In the genomic region with DNA sequence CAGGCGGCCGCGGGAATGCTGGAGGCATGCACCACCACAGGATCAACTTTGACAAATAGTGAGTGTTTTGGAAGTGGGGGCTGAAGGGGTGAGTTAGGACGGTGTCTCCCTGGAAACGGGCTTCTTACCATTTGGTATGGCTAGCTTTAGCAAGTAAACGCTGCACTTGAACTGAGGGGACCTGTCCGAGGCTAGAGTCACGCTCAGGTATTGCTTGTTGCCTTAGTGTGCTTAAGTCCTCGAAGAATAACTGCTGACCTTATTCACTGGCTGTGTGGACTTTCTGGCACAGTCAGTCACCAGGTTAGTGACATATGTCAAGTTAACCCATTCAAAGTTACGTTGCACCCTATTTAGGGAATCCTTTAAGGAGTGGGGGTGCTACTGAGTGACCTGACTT, we compare ENCODE assay signal across 7 mouse cellular contexts. TPM values are rescaled to one million over a fixed set of nuclear protein-coding genes. Genes with fewer than 3 reads are reported as not detected.
DNase-seq lines count a peak whose midpoint lies in the region; ATAC-seq and TF ChIP-seq lines count a peak whose summit lies in the region.

No protein-coding gene starts in this region.

- peaks cover 32% of the 10 kb centered on the region for H3K4me1 ChIP-seq in lung, embryonic 15.5 days
- no peaks in the 10 kb centered on the region; the same call in 1 of the 2 replicates for H3K4me1 ChIP-seq in embryonic facial prominence, embryonic 11.5 days (ENCODE audit: control insufficient read depth, insufficient read depth, low read length)
- no peaks in the 10 kb centered on the region; the same call in 1 of the 2 replicates for H3K4me1 ChIP-seq in intestine, postnatal 0 days (replicated peaks; ENCODE audit: control insufficient read depth, insufficient read depth, low read length)
- H3K4me1 ChIP-seq in small intestine, adult 2 months (ENCODE audit: control insufficient read depth, insufficient read depth, insufficient read length, low read length): peaks cover 7% of the 10 kb centered on the region; the same call in 1 of the 2 replicates

- no peak for DNase-seq in lung, postnatal 10 days
- no peak for DNase-seq in embryonic facial prominence, embryonic 11.5 days (ENCODE audit: low spot score)
- no peak for DNase-seq in gastrocnemius, postnatal 36 days
- no peak for DNase-seq in frontal cortex, postnatal 25 days (ENCODE audit: low spot score in 2 of 2)

- no peaks in the 10 kb centered on the region for H3K27me3 ChIP-seq in lung, embryonic 15.5 days
- no peaks in the 10 kb centered on the region for H3K27me3 ChIP-seq in embryonic facial prominence, embryonic 11.5 days (ENCODE audit: control insufficient read depth, insufficient read depth, low read length)
- H3K27me3 ChIP-seq in intestine, postnatal 0 days (replicated peaks; ENCODE audit: control insufficient read depth, insufficient read depth, low read length): no peaks in the 10 kb centered on the region
- no peaks in the 10 kb centered on the region for H3K27me3 ChIP-seq in small intestine, adult 2 months (ENCODE audit: control insufficient read depth, insufficient read depth, low read length)

- H3K36me3 ChIP-seq in lung, embryonic 15.5 days: peaks cover 43% of the 10 kb centered on the region
- H3K36me3 ChIP-seq in embryonic facial prominence, embryonic 11.5 days (replicated peaks; ENCODE audit: control insufficient read depth, insufficient read depth, low read depth, low read length): peaks cover 8% of the 10 kb centered on the region
- H3K36me3 ChIP-seq in intestine, postnatal 0 days (ENCODE audit: control insufficient read depth, insufficient read depth): peaks cover 39% of the 10 kb centered on the region
- peaks cover 40% of the 10 kb centered on the region for H3K36me3 ChIP-seq in small intestine, adult 2 months (ENCODE audit: control insufficient read depth, insufficient read depth, low read length)

- peak overlapping the region; percentile 79 for H3K4me2 ChIP-seq in lung, embryonic 15.5 days
- H3K4me2 ChIP-seq in embryonic facial prominence, embryonic 11.5 days (ENCODE audit: low read depth, low read length): peak overlapping the region; percentile 70
- H3K4me2 ChIP-seq in intestine, postnatal 0 days (replicated peaks; ENCODE audit: low read depth): peak overlapping the region; percentile 90

- peak overlapping the region; percentile 95 for H3K9ac ChIP-seq in lung, embryonic 15.5 days
- peak overlapping the region; percentile 96 for H3K9ac ChIP-seq in embryonic facial prominence, embryonic 11.5 days (replicated peaks; ENCODE audit: low read length)
- H3K9ac ChIP-seq in intestine, postnatal 0 days (ENCODE audit: low read depth, low read length): peak overlapping the region; percentile 97

- intact Hi-C loops in gastrocnemius, postnatal 36 days (cut with DNase I): loop anchor here (5.0 kb wide), 1 partner anchor 182 kb away; the partner anchor contains the start of genes Akip1 and St5

- peak overlapping the region; percentile 69 for H3K4me3 ChIP-seq in lung, embryonic 15.5 days
- H3K4me3 ChIP-seq in embryonic facial prominence, embryonic 11.5 days (ENCODE audit: low read depth, low read length): peak overlapping the region; percentile 91
- peak overlapping the region; percentile 98 for H3K4me3 ChIP-seq in intestine, postnatal 0 days (ENCODE audit: low read depth, low read length)
- peak overlapping the region; percentile 95 for H3K4me3 ChIP-seq in small intestine, adult 2 months (ENCODE audit: low read depth, low read length)

- WGBS in lung, embryonic 15.5 days: 1% methylated on average over 10 of the region's 10 CpGs
- 4% methylated on average over 10 of the region's 10 CpGs for WGBS in embryonic facial prominence, embryonic 11.5 days
- 4% methylated on average over 10 of the region's 10 CpGs for WGBS in intestine, postnatal 0 days
- WGBS in small intestine, adult 2 months: 4% methylated on average over 10 of the region's 10 CpGs

- H3K9me3 ChIP-seq in lung, embryonic 15.5 days: no peaks in the 10 kb centered on the region
- H3K9me3 ChIP-seq in embryonic facial prominence, embryonic 11.5 days (replicated peaks; ENCODE audit: control insufficient read depth, low read length): no peaks in the 10 kb centered on the region
- H3K9me3 ChIP-seq in intestine, postnatal 0 days (ENCODE audit: control insufficient read depth): no peaks in the 10 kb centered on the region

- TF ChIP-seq POLR2A in small intestine, adult 2 months (IDR thresholded peaks at IDR 0.05; ENCODE audit: low read depth, low read length): no peak

- no peak for TF ChIP-seq CTCF in intestine, postnatal 0 days (IDR thresholded peaks at IDR 0.05; ENCODE audit: low read depth)
- TF ChIP-seq CTCF in small intestine, adult 2 months (IDR thresholded peaks at IDR 0.05; ENCODE audit: extremely low read depth, insufficient read length, insufficient replicate concordance, low read depth, low read length): no peak

- H3K27ac ChIP-seq in lung, embryonic 15.5 days: peak overlapping the region; percentile 97
- no peak overlapping the region; the same call in 1 of the 2 replicates for H3K27ac ChIP-seq in embryonic facial prominence, embryonic 11.5 days (replicated peaks; ENCODE audit: low read depth, low read length)
- peak overlapping the region; percentile 86; the same call in 1 of the 2 replicates for H3K27ac ChIP-seq in intestine, postnatal 0 days (ENCODE audit: low read depth, low read length)
- peak overlapping the region; percentile 79; the same call in 1 of the 2 replicates for H3K27ac ChIP-seq in small intestine, adult 2 months (ENCODE audit: insufficient read depth, low read depth, low read length)

- ATAC-seq in lung, embryonic 15.5 days (ENCODE audit: borderline replicate concordance, extremely low read depth, low FRiP score, low TSS enrichment): no peak
- no peak for ATAC-seq in embryonic facial prominence, embryonic 11.5 days (replicated peaks; ENCODE audit: insufficient number of reproducible peaks, low FRiP score, low TSS enrichment, low read depth)
- no peak for ATAC-seq in intestine, postnatal 0 days

RNA-seq across cellular contexts. Expression of gene Rpl27a, which starts 1.0 kb away (rescaled TPM):
- 136 and 146 TPM in 2 replicates for polyA plus RNA-seq in lung, embryonic 15.5 days (2015; fragmentation: Nextera tagmentation; extraction: Ambion mirVana)
- 134 and 137 TPM in 2 replicates for polyA plus RNA-seq in embryonic facial prominence, embryonic 11.5 days (2014; fragmentation: Nextera tagmentation; extraction: Ambion mirVana)
- polyA plus RNA-seq in intestine, postnatal 0 days (2015; fragmentation: Nextera tagmentation; extraction: Ambion mirVana): 81.0 and 95.7 TPM in 2 replicates
- 232 and 339 TPM in 2 replicates for polyA plus RNA-seq in small intestine, adult 2 months (2012; rRNA removed)
- total RNA-seq in gastrocnemius, postnatal 36 days (2021): 10 to 100 TPM; 63.3 to 79.1 TPM

RNA-seq across cellular contexts. Expression of gene Trim66, which starts 12.0 kb away (rescaled TPM):
- polyA plus RNA-seq in lung, embryonic 15.5 days (2015; fragmentation: Nextera tagmentation; extraction: Ambion mirVana): 0.02 and 0.03 TPM in 2 replicates
- 0.43 and 0.64 TPM in 2 replicates for polyA plus RNA-seq in embryonic facial prominence, embryonic 11.5 days (2014; fragmentation: Nextera tagmentation; extraction: Ambion mirVana)
- polyA plus RNA-seq in intestine, postnatal 0 days (2015; fragmentation: Nextera tagmentation; extraction: Ambion mirVana): 0.01 and 0.05 TPM in 2 replicates
- 0.03 TPM in 1 of 2 replicates, not detected in the other for polyA plus RNA-seq in small intestine, adult 2 months (2012; rRNA removed)
- total RNA-seq in gastrocnemius, postnatal 36 days (2021): under 1 TPM; 0.07 to 0.18 TPM
